ENCODE assay signal across 8 mouse cellular contexts in genomic region chr14:12821831-12822490, GRCm38 (mm10). TPM values are rescaled to one million over a fixed set of nuclear protein-coding genes. Genes with fewer than 3 reads are reported as not detected.
DNase-seq lines count a peak whose midpoint lies in the region; ATAC-seq lines count a peak whose summit lies in the region.

No protein-coding gene starts in this region.

- H3K4me1 ChIP-seq in midbrain, embryonic 11.5 days (ENCODE audit: control insufficient read depth, insufficient read depth, low read length) = 0 out of 2 replicates have a peak, but pooled peaks cover 4% of the 10 kb centered on the region
- peaks cover 9% of the 10 kb centered on the region for H3K4me1 ChIP-seq in stomach, embryonic 16.5 days (ENCODE audit: control insufficient read depth, insufficient read depth, low read length)

- no peaks in the 10 kb centered on the region for H3K27me3 ChIP-seq in midbrain, embryonic 11.5 days (ENCODE audit: control insufficient read depth, insufficient read depth, low read length)
- peaks cover 22% of the 10 kb centered on the region for H3K27me3 ChIP-seq in stomach, embryonic 16.5 days (ENCODE audit: control insufficient read depth, insufficient read depth, low read length)

- peak overlapping the region; percentile 78 for H3K4me2 ChIP-seq in midbrain, embryonic 11.5 days
- peak overlapping the region; percentile 92 for H3K4me2 ChIP-seq in stomach, embryonic 16.5 days (ENCODE audit: low read depth, low read length)

- peak overlapping the region; percentile 70 for H3K27ac ChIP-seq in midbrain, embryonic 11.5 days (ENCODE audit: low read depth, low read length)
- no peak overlapping the region for H3K27ac ChIP-seq in stomach, embryonic 16.5 days (ENCODE audit: low read length)

- DNase-seq in thymus, postnatal 14 days = peak; percentile 2
- DNase-seq in thymus, postnatal 0 days (ENCODE audit: low spot score) = no peak
- DNase-seq in cerebellum, postnatal 36 days = peak; percentile 78 to 80
- DNase-seq in layer of hippocampus, postnatal 14 days (ENCODE audit: low spot score in 2 of 2) = peak; percentile 70 to 71
- peak; percentile 96 for DNase-seq in midbrain, embryonic 11.5 days (ENCODE audit: low spot score, missing footprints)
- DNase-seq in lung, postnatal 14 days = no peak

- under 1% methylated on average over 56 of the region's 58 CpGs for WGBS in midbrain, embryonic 11.5 days
- under 1% methylated on average over 57 of the region's 58 CpGs for WGBS in stomach, embryonic 16.5 days

- H3K9me3 ChIP-seq in midbrain, embryonic 11.5 days (ENCODE audit: control insufficient read depth, low read length) = no peaks in the 10 kb centered on the region
- H3K9me3 ChIP-seq in stomach, embryonic 16.5 days (replicated peaks; ENCODE audit: control insufficient read depth, low read length) = no peaks in the 10 kb centered on the region

- peak overlapping the region; percentile 71 for H3K4me3 ChIP-seq in midbrain, embryonic 11.5 days (ENCODE audit: low read depth, low read length)
- peak overlapping the region; percentile 56 for H3K4me3 ChIP-seq in stomach, embryonic 16.5 days (replicated peaks; ENCODE audit: low read length)

- ATAC-seq in granulocyte monocyte progenitor cell, adult 5-6 weeks (replicated peaks; ENCODE audit: poor library complexity, severe bottlenecking) = peak; percentile 27; the same call in 1 of the 2 replicates
- ATAC-seq in midbrain, embryonic 11.5 days (ENCODE audit: low FRiP score) = peak; percentile 88
- ATAC-seq in stomach, embryonic 16.5 days (ENCODE audit: insufficient read depth, low FRiP score) = peak; percentile 73

- peak overlapping the region; percentile 87 for H3K9ac ChIP-seq in midbrain, embryonic 11.5 days (ENCODE audit: low read length)
- peak overlapping the region; percentile 62 for H3K9ac ChIP-seq in stomach, embryonic 16.5 days (ENCODE audit: low read length)

- H3K36me3 ChIP-seq in midbrain, embryonic 11.5 days (ENCODE audit: control insufficient read depth, insufficient read depth, low read length) = no peaks in the 10 kb centered on the region
- no peaks in the 10 kb centered on the region for H3K36me3 ChIP-seq in stomach, embryonic 16.5 days (ENCODE audit: control insufficient read depth, insufficient read depth, low read length)

RNA-seq across cellular contexts. Expression of gene Cadps, which starts 0.9 kb away (rescaled TPM):
- 4.7 and 5.3 TPM in 2 replicates for polyA plus RNA-seq in thymus, postnatal 0 days (2015; fragmentation: Nextera tagmentation; extraction: Ambion mirVana)
- total RNA-seq in granulocyte monocyte progenitor cell, adult 5-6 weeks (2014; fragmentation: Nextera tagmentation) = not detected in 2 replicates
- not detected in 2 replicates for total RNA-seq in granulocyte monocyte progenitor cell, adult 5-6 weeks (2017)
- 100 to 1,000 TPM; 254 to 263 TPM for total RNA-seq in layer of hippocampus, postnatal 14 days (2021)
- polyA plus RNA-seq in midbrain, embryonic 11.5 days (2014; fragmentation: Nextera tagmentation; extraction: Ambion mirVana) = 12.6 and 13.3 TPM in 2 replicates
- polyA plus RNA-seq in stomach, embryonic 16.5 days (2015; fragmentation: Nextera tagmentation; extraction: Ambion mirVana) = 1.0 and 2.3 TPM in 2 replicates

Comparison
In these comparisons a context has a peak if more than half of its experiments do, and no peak if none do; other contexts are left out.
1. DNase-seq: peak in thymus, postnatal 14 days (single experiment), cerebellum, postnatal 36 days (2 of 2), layer of hippocampus, postnatal 14 days (2 of 2) and midbrain, embryonic 11.5 days (single experiment); none in thymus, postnatal 0 days (single experiment) and lung, postnatal 14 days (single experiment).
2. ATAC-seq: peak in every context shown above with its lines; median percentile 88 in midbrain, embryonic 11.5 days; 73 in stomach, embryonic 16.5 days; 27 in granulocyte monocyte progenitor cell, adult 5-6 weeks.